Mouse (Mus musculus) embryonic facial prominence, embryonic 11.5 days (tissue): ENCODE results near the gene Mmp14. TPM values are rescaled to one million over a fixed set of nuclear protein-coding genes. Genes with fewer than 3 reads are reported as not detected.
A peak's percentile ranks its signal among the peaks of the same experiment; 100 is the strongest.

Experiments used
- ATAC-seq: fragments of 200-750 bp; cut with Nextera tagmentation; replicated peaks from 2 replicates; pipeline ENCODE4 v1.8.0; 2017; ENCODE audit warnings: low read depth; ENCODE audit not compliant: insufficient number of reproducible peaks, low FRiP score, low TSS enrichment
- DNase-seq: peaks from one replicate; pipeline ENCODE4 v3.0.0-alpha.2; 2015; ENCODE audit warnings: low spot score
- H3K27ac ChIP-seq: fragments of 300-500 bp; sonication (generic); replicated peaks from 2 replicates; pipeline ENCODE4 v1.5.1; 2014; ENCODE audit warnings: mild to moderate bottlenecking, low read depth, low read length, control low read depth
- H3K27me3 ChIP-seq: fragments of 300-500 bp; sonication (generic); 2 replicates; pipeline ENCODE4 v1.6.1; 2014; ENCODE audit warnings: mild to moderate bottlenecking, low read length, moderate library complexity, mixed read lengths; ENCODE audit not compliant: control insufficient read depth, insufficient read depth
- H3K36me3 ChIP-seq: fragments of 300-500 bp; sonication (generic); replicated peaks from 2 replicates; pipeline ENCODE4 v1.6.1; 2014; ENCODE audit warnings: low read depth, mild to moderate bottlenecking, low read length, moderate library complexity, mixed read lengths; ENCODE audit not compliant: control insufficient read depth, insufficient read depth
- H3K4me1 ChIP-seq: fragments of 300-500 bp; sonication (generic); 2 replicates; pipeline ENCODE4 v1.6.1; 2014; ENCODE audit warnings: low read length, mixed read lengths; ENCODE audit not compliant: control insufficient read depth, insufficient read depth
- H3K4me2 ChIP-seq: fragments of 300-500 bp; sonication (generic); 2 replicates; pipeline ENCODE4 v1.6.1; 2014; ENCODE audit warnings: low read depth, mild to moderate bottlenecking, control low read depth, low read length, moderate library complexity
- H3K4me3 ChIP-seq: fragments of 300-500 bp; sonication (generic); 2 replicates; pipeline ENCODE4 v1.5.1; 2014; ENCODE audit warnings: low read depth, low read length, control low read depth
- H3K9ac ChIP-seq: fragments of 300-500 bp; sonication (generic); replicated peaks from 2 replicates; pipeline ENCODE4 v1.6.1; 2014; ENCODE audit warnings: mild to moderate bottlenecking, control low read depth, low read length
- H3K9me3 ChIP-seq: fragments of 300-500 bp; sonication (generic); replicated peaks from 2 replicates; pipeline ENCODE4 v1.6.1; 2016; ENCODE audit warnings: mild to moderate bottlenecking, low read length, inconsistent platforms, mixed read lengths; ENCODE audit not compliant: control insufficient read depth
- WGBS: fragments of 180-500 bp; shearing (Covaris S2); extraction: QIAGEN DNeasy Blood & Tissue Kit; methylation state at CpG from one replicate; pipeline ENCODE4 v1.1.7; 2014; 5-methylcytosine and 5-hydroxymethylcytosine counted together
- polyA plus RNA-seq: library from polyadenylated mRNA; unstranded; fragments of >200 nt; fragmentation: Nextera tagmentation; extraction: Ambion mirVana; gene quantifications from 2 replicates; pipeline ENCODE4 v1.2.1, GENCODE M21; 2014

Gene Mmp14
- polyA plus RNA-seq, 1 experiment from 2014 or later, result 91.1 TPM

GRCm38 (mm10) chr14:54435194-54435918 is 3.9 kb downstream of the Mmp14 start:
- no peak overlapping the region for H3K9ac ChIP-seq
- no peaks in the 10 kb centered on the region for H3K9me3 ChIP-seq
- 88% methylated on average over 11 of the region's 11 CpGs for WGBS
- H3K36me3 ChIP-seq, result peaks cover 8% of the 10 kb centered on the region
- no peak overlapping the region for H3K27ac ChIP-seq
- H3K4me3 ChIP-seq, result no peak overlapping the region
- peaks cover 2% of the 10 kb centered on the region for H3K4me1 ChIP-seq
- H3K4me2 ChIP-seq, result no peak overlapping the region
- DNase-seq (no peak), ATAC-seq (no peak)
- H3K27me3 ChIP-seq, result no peaks in the 10 kb centered on the region

DNA sequence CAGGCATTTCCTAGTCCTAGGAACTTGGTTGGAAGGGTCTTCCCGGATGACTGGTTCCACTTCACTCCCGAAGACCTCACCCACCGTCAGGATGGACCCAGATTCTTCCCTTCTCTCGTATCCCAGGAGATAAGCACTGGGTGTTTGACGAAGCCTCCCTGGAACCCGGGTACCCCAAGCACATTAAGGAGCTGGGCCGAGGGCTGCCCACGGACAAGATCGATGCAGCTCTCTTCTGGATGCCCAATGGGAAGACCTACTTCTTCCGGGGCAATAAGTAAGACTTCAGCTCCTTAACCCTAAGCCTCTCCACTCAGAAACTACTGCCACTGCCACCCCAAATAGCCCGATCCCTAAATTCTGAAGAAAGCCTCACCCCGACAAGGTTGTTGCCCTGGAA is 7.7 kb downstream of the Mmp14 start:
- 82% methylated on average over 12 of the region's 12 CpGs for WGBS
- H3K9me3 ChIP-seq, result no peaks in the 10 kb centered on the region
- H3K27me3 ChIP-seq, result no peaks in the 10 kb centered on the region
- peaks cover 8% of the 10 kb centered on the region for H3K36me3 ChIP-seq
- H3K4me2 ChIP-seq, result no peak overlapping the region
- H3K9ac ChIP-seq, result no peak overlapping the region
- peaks cover 3% of the 10 kb centered on the region; the same call in 1 of the 2 replicates for H3K4me1 ChIP-seq
- H3K4me3 ChIP-seq, result no peak overlapping the region
- DNase-seq, result no peak
- H3K27ac ChIP-seq, result no peak overlapping the region
- no peak for ATAC-seq

- H3K27ac ChIP-seq, result no peak overlapping the region
- peaks cover 3% of the 10 kb centered on the region; the same call in 1 of the 2 replicates for H3K4me1 ChIP-seq
- DNase-seq (no peak), ATAC-seq (no peak)
- no peak overlapping the region for H3K9ac ChIP-seq
- H3K4me3 ChIP-seq, result no peak overlapping the region
- H3K9me3 ChIP-seq, result no peaks in the 10 kb centered on the region
- no peak overlapping the region for H3K4me2 ChIP-seq
- WGBS, result 70% methylated on average over 7 of the region's 7 CpGs
- H3K27me3 ChIP-seq, result no peaks in the 10 kb centered on the region
- peaks cover 8% of the 10 kb centered on the region for H3K36me3 ChIP-seq
Observed at GRCm38 (mm10) chr14:54439610-54440009, 8.2 kb downstream of the Mmp14 start.

DNA sequence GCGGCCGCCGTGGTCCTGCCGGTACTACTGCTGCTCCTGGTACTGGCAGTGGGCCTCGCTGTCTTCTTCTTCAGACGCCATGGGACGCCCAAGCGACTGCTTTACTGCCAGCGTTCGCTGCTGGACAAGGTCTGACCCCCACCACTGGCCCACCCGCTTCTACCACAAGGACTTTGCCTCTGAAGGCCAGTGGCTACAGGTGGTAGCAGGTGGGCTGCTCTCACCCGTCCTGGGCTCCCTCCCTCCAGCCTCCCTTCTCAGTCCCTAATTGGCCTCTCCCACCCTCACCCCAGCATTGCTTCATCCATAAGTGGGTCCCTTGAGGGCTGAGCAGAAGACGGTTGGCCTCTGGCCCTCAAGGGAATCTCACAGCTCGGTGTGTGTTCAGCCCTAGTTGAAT is 9.1 kb downstream of the Mmp14 start:
- H3K9ac ChIP-seq, result no peak overlapping the region
- H3K27me3 ChIP-seq, result no peaks in the 10 kb centered on the region
- no peak overlapping the region for H3K4me2 ChIP-seq
- peaks cover 3% of the 10 kb centered on the region; the same call in 1 of the 2 replicates for H3K4me1 ChIP-seq
- no peaks in the 10 kb centered on the region for H3K9me3 ChIP-seq
- H3K36me3 ChIP-seq, result peaks cover 8% of the 10 kb centered on the region
- no peak overlapping the region for H3K4me3 ChIP-seq
- no peak for DNase-seq
- ATAC-seq, result no peak
- no peak overlapping the region for H3K27ac ChIP-seq
- 93% methylated on average over 14 of the region's 14 CpGs for WGBS

DNA sequence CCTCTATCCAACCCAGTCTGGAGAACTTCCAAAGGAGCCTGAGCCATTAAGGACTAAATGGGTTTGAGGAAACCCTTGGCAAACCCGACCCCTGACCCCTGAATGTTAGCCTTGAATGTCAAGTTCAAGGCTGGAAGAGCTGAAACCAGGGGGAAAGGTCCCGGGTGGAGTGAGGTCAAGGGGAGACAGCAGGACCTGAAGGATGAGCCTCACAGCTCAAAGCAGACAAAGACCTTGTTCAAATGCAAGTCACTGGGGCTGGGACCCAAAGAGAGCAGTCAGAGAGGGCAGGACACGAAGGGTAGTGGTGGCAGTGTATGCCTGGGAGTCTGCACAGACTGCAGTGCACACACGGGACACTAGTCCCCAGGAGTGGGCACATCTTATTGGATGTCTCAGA is 10.0 kb downstream of the Mmp14 start:
- peaks cover 8% of the 10 kb centered on the region for H3K36me3 ChIP-seq
- no peak overlapping the region for H3K4me2 ChIP-seq
- H3K4me1 ChIP-seq, result peaks cover 3% of the 10 kb centered on the region; the same call in 1 of the 2 replicates
- no peak for ATAC-seq
- DNase-seq, result no peak
- no peak overlapping the region for H3K4me3 ChIP-seq
- H3K27me3 ChIP-seq, result no peaks in the 10 kb centered on the region
- no peak overlapping the region for H3K27ac ChIP-seq
- no peaks in the 10 kb centered on the region for H3K9me3 ChIP-seq
- H3K9ac ChIP-seq, result no peak overlapping the region
- WGBS, result 72% methylated on average over 4 of the region's 4 CpGs

- Histone ChIP-seq H3K36me3 (peaks cover 5% of the 10 kb centered on the region), H3K4me2 (no peak overlapping the region), H3K4me1 (peaks cover 3% of the 10 kb centered on the region; the same call in 1 of the 2 replicates), H3K9me3 (no peaks in the 10 kb centered on the region), H3K9ac (no peak overlapping the region), H3K27ac (no peak overlapping the region), H3K27me3 (no peaks in the 10 kb centered on the region), H3K4me3 (no peak overlapping the region)
- WGBS, result 82% methylated on average over 3 of the region's 3 CpGs
- ATAC-seq (no peak), DNase-seq (no peak)
Observed at GRCm38 (mm10) chr14:54442548-54442947, 11.1 kb downstream of the Mmp14 start.

DNA sequence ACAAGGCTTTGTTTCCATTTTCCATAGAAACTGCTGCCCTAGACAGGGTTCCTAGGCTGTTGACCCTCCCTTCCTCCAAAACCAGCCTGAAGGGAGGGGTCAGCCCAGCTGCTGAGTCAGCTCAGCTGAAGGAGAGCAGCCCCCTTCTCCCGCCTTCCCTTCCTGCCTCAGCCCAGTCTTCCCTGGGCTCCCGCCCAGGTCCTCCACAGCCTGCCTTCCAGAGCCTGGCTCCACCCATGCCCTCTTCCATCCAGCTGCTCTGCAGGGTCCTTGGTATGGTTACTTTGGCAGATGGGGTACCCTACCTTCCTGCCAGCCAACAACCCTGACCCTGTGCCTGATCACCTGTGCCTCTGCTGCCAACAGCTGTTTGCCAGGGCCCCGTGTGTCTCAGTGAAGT is 11.8 kb downstream of the Mmp14 start:
- ATAC-seq, result peak; percentile 69
- Histone ChIP-seq H3K9me3 (no peaks in the 10 kb centered on the region), H3K27ac (peak overlapping the region; percentile 69), H3K27me3 (no peaks in the 10 kb centered on the region), H3K4me1 (peaks cover 3% of the 10 kb centered on the region; the same call in 1 of the 2 replicates), H3K36me3 (peaks cover 5% of the 10 kb centered on the region), H3K4me2 (0 out of 2 replicates have a peak overlapping the region, but pooled peaks have one; percentile 5), H3K4me3 (no peak overlapping the region), H3K9ac (no peak overlapping the region; the same call in 1 of the 2 replicates)
- DNase-seq, result peak; percentile 76
- WGBS, result 7% methylated on average over 3 of the region's 3 CpGs
